Mouse (Mus musculus) limb, embryonic 12.5 days (tissue): ENCODE results near the gene Oprl1. TPM values are rescaled to one million over a fixed set of nuclear protein-coding genes. Genes with fewer than 3 reads are reported as not detected.

Experiments used
- ATAC-seq: fragments of 200-750 bp; cut with Nextera tagmentation; 2 replicates; pipeline ENCODE4 v1.8.0; 2017; ENCODE audit warnings: low read depth, moderate TSS enrichment; ENCODE audit not compliant: insufficient number of reproducible peaks, insufficient read depth, low FRiP score, low TSS enrichment
- H3K27ac ChIP-seq: fragments of 300-500 bp; sonication (generic); 2 replicates; pipeline ENCODE4 v1.5.1; 2016; ENCODE audit warnings: mild to moderate bottlenecking, moderate library complexity
- H3K27me3 ChIP-seq: fragments of 300-500 bp; sonication (generic); 2 replicates; pipeline ENCODE4 v1.6.1; 2016; ENCODE audit warnings: mild to moderate bottlenecking, moderate library complexity
- H3K36me3 ChIP-seq: fragments of 300-500 bp; sonication (generic); 2 replicates; pipeline ENCODE4 v1.6.1; 2016; ENCODE audit warnings: mild to moderate bottlenecking, moderate library complexity
- H3K4me1 ChIP-seq: fragments of 300-500 bp; sonication (generic); replicated peaks from 2 replicates; pipeline ENCODE4 v1.6.1; 2016
- H3K4me2 ChIP-seq: fragments of 300-500 bp; sonication (generic); 2 replicates; pipeline ENCODE4 v1.6.1; 2016; ENCODE audit warnings: mild to moderate bottlenecking, moderate library complexity
- H3K4me3 ChIP-seq: fragments of 300-500 bp; sonication (generic); replicated peaks from 2 replicates; pipeline ENCODE4 v1.5.1; 2016; ENCODE audit warnings: mild to moderate bottlenecking
- H3K9ac ChIP-seq: fragments of 300-500 bp; sonication (generic); replicated peaks from 2 replicates; pipeline ENCODE4 v1.6.1; 2016; ENCODE audit warnings: mild to moderate bottlenecking, moderate library complexity
- H3K9me3 ChIP-seq: fragments of 300-500 bp; sonication (generic); 2 replicates; pipeline ENCODE4 v1.6.1; 2016; ENCODE audit warnings: mild to moderate bottlenecking, moderate library complexity
- WGBS: fragments of 180-500 bp; shearing (Covaris S2); methylation state at CpG from one replicate; pipeline ENCODE4 v1.1.7; 2016; 5-methylcytosine and 5-hydroxymethylcytosine counted together
- polyA plus RNA-seq: library from polyadenylated mRNA; unstranded; fragments of >200 nt; fragmentation: Nextera tagmentation; extraction: Ambion mirVana; gene quantifications from 2 replicates; pipeline ENCODE4 v1.2.1, GENCODE M21; 2016

Oprl1 gene
- polyA plus RNA-seq, 1 experiment from 2014 or later, result 0.90 TPM

DNA sequence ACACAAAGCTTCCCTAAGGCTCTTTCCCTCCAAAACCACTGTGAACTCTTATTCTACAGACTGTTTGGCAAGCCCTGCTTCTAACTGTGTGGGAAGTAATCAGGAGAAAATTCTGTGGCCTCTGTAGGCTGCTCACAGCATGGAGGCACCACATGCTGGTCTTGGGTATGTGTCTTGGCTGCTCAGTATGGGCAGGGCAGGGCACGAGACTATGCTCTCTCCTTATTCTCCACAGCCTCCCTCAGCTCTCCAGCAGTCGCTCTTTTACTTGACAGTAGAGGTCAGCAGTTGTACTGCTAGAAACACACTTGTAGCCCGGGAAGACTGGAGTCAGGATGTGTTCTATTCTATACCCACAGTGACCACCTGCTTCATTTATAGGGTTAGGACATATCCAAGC is 5.2 kb downstream of the Oprl1 start:
- 0 out of 2 replicates have a peak, but pooled peaks cover under 1% of the 10 kb centered on the region for H3K4me1 ChIP-seq

DNA sequence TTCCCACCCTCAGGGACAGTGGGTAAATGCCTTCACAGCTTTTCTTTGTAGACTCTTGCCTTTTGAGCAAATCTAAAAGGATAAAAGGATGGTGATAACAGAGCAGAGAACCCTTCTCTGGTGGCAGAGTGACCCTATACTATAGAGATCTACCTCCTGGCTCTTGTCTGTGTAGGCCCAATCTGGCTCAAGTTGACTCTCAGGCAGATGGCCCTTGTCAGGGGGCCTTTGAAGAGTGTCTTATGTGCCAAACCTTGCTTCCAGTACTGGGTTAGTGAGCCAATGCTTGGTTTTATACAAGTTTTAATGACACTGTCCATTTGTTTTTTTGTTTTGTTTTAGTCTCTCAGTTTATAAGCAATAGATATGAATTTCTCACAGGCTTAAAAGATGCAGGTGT is 6.4 kb downstream of the Oprl1 start:
- Histone ChIP-seq H3K4me3 (no peak overlapping the region), H3K4me1 (no peaks in the 10 kb centered on the region), H3K36me3 (no peaks in the 10 kb centered on the region), H3K4me2 (no peak overlapping the region), H3K9me3 (no peaks in the 10 kb centered on the region), H3K9ac (no peak overlapping the region), H3K27ac (no peak overlapping the region), H3K27me3 (no peaks in the 10 kb centered on the region)
- ATAC-seq, result no peak

More for the DNA sequence above, 5.2 kb downstream of the Oprl1 start:
- Histone ChIP-seq H3K27me3 (no peaks in the 10 kb centered on the region), H3K9ac (no peak overlapping the region), H3K4me2 (no peak overlapping the region), H3K4me3 (no peak overlapping the region), H3K27ac (no peak overlapping the region), H3K36me3 (no peaks in the 10 kb centered on the region), H3K9me3 (no peaks in the 10 kb centered on the region)
- no peak for ATAC-seq
- whole genome bisulfite sequencing, result 29% methylated on average over 3 of the region's 3 CpGs

DNA sequence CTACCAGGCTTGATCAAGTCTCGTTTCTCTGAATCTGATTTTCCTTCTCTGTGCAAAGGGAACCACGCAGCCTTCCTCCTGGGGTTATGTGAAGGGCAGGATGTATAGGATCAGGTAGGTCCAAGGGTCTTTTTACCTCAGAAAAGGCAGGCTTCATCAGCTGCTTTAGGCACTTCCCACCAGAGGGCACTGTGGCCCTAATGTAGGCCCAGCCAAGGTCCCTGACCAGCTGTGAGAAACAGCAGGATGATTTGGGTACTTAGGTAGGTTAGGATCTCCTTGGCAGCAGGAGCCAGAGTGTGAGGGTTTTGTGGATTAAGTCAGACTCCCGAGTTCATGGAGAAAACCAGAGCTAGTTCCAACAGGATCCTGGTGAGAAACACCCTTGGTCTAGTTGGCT is 7.4 kb downstream of the Oprl1 start:
- no peak overlapping the region for H3K4me2 ChIP-seq
- H3K36me3 ChIP-seq, result no peaks in the 10 kb centered on the region
- ATAC-seq, result 0 out of 2 replicates have a peak, but pooled peaks have one; percentile 33
- no peak overlapping the region for H3K27ac ChIP-seq
- 15% methylated on average over 3 of the region's 3 CpGs for WGBS
- H3K9me3 ChIP-seq, result no peaks in the 10 kb centered on the region
- H3K9ac ChIP-seq, result no peak overlapping the region
- no peaks in the 10 kb centered on the region for H3K27me3 ChIP-seq
- no peak overlapping the region for H3K4me3 ChIP-seq
- no peaks in the 10 kb centered on the region for H3K4me1 ChIP-seq

DNA sequence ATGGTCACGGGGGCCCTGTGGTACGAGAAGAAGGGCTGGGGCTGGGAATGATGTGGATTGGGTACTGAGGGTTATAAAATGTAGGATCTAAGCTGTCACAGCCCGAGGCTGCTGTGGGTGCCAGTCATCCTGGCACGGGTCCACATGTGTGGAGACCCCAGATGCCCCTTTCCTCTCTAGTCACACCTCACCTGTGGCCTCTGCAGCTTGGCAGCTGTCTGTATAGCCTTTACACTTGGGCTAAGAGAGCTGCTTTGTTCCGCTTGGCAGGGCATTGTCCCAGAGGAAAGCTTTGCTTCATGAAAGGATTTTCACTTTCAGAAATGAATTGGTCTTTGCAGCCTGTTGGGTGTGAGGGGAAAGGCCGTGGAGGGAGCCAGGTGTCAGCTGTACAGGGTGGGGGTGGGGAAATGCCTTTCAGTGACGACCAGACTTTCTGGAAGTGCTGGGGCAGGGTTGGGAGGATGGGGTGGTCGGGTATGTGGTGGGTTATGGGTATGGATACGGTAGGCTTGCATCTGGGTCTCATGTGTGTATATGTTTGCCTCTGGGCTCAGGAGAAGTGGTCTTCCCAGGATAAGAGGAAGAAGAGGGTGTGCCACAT is 12.9 kb downstream of the Oprl1 start:
- H3K27me3 ChIP-seq, result no peaks in the 10 kb centered on the region
- H3K36me3 ChIP-seq, result no peaks in the 10 kb centered on the region
- H3K4me2 ChIP-seq, result no peak overlapping the region
- no peaks in the 10 kb centered on the region for H3K9me3 ChIP-seq
- H3K27ac ChIP-seq, result no peak overlapping the region
- peaks cover 9% of the 10 kb centered on the region; the same call in 1 of the 2 replicates for H3K4me1 ChIP-seq
- H3K4me3 ChIP-seq, result no peak overlapping the region
- H3K9ac ChIP-seq, result no peak overlapping the region
- ATAC-seq, result no peak
- 44% methylated on average over 9 of the region's 9 CpGs for WGBS

DNA sequence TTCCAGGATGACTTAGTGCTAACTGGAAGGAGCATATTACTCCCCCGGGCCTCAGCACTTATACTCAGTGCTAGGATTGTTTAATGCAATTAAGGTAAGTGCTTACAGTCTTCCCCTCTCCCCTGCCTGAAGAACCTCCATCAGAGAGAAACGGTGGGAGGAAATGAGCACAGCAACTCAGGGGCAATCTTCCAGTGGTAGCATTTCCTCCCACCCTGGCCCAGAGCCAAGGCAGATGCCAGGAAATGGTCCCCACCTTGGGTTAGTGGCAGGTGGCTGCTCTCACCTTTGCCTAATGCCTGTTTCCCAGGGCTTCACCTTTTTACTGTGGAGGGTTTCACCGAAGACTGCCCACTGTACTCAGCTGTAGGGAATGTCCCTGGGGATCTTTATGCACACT is 15.2 kb downstream of the Oprl1 start:
- H3K4me1 ChIP-seq, result peaks cover 9% of the 10 kb centered on the region; the same call in 1 of the 2 replicates
- H3K36me3 ChIP-seq, result no peaks in the 10 kb centered on the region
- H3K4me3 ChIP-seq, result no peak overlapping the region
- H3K9me3 ChIP-seq, result no peaks in the 10 kb centered on the region
- no peak overlapping the region for H3K4me2 ChIP-seq
- ATAC-seq, result no peak
- no peak overlapping the region for H3K27ac ChIP-seq
- H3K9ac ChIP-seq, result no peak overlapping the region
- H3K27me3 ChIP-seq, result no peaks in the 10 kb centered on the region
- WGBS, result 53% methylated on average over 3 of the region's 3 CpGs

DNA sequence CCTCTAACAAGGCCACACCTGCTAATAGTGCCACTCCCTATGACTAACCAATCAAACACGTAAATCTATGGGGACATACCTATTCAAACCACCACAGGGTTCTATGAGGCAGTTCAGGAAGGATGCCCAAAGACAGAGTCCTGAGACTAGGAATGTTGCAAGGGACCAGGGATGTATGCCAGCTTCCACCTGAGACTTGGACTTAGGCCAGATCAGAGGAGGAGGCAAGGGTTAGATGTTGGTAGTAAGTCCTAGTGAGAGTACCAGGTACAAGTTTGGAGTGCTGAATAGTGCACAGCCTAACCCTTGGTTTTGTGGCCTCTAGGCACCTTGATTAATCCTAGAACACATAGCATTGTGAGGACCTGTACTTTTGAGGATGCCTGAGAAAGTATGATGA is 37.8 kb downstream of the Oprl1 start:
- no peak overlapping the region for H3K27ac ChIP-seq
- no peaks in the 10 kb centered on the region for H3K4me1 ChIP-seq
- no peaks in the 10 kb centered on the region for H3K27me3 ChIP-seq
- ATAC-seq, result no peak
- WGBS, result 80% methylated on average over 1 of the region's 1 CpGs
- H3K9ac ChIP-seq, result no peak overlapping the region
- no peak overlapping the region for H3K4me2 ChIP-seq
- no peak overlapping the region for H3K4me3 ChIP-seq
- no peaks in the 10 kb centered on the region for H3K9me3 ChIP-seq
- no peaks in the 10 kb centered on the region for H3K36me3 ChIP-seq

DNA sequence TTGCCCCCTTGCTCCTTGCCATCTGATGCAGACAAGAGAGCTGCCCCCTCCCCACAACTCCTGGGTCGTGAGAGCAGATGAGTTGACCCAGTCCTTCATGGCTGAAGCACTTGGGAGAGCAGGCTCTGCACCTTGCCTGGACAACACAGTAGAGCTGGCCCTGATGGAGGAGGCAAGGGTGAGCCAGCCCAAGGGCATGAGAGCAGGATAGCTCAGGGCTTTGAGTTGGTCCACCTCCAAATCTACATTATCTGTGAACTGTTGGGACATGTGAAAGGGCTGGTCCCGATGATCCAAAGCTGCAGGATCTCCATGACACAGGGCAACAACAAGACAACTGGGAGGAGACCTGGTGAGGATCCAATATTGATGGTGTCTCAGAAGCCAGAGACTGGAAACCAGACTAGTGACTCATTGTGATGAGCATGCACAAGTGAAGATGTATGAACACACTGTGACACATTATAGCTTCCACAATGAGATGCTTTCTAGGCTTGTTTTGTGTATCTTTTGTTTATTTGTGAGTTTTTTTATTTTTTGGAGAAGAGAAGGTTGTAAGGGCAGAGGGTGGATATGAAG is 43.4 kb downstream of the Oprl1 start:
- H3K9me3 ChIP-seq, result no peaks in the 10 kb centered on the region
- H3K36me3 ChIP-seq, result no peaks in the 10 kb centered on the region
- H3K27me3 ChIP-seq, result 0 out of 2 replicates have a peak, but pooled peaks cover 6% of the 10 kb centered on the region
- H3K9ac ChIP-seq, result no peak overlapping the region
- no peaks in the 10 kb centered on the region for H3K4me1 ChIP-seq
- no peak overlapping the region for H3K4me3 ChIP-seq
- 72% methylated on average over 2 of the region's 2 CpGs for WGBS
- no peak for ATAC-seq
- H3K4me2 ChIP-seq, result no peak overlapping the region
- H3K27ac ChIP-seq, result no peak overlapping the region

DNA sequence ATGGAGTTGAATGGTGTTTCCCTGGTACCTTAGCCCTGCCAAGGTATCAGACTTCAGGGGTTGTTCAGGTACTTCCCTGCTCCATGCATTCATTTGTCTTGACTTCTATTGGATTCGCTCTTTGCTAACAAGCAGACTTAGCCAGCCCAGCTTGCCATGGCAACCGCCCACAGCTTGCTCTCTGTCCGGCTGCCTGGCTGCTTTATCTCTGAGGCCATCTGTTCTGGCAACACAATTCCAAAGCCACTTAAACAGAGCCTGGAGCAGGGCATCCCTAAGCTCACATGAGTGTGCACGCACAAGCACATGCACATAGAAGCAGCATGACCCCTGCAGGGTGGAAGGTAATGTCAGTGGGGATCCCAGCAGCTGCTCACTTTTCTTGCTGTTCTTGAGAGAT is 44.2 kb downstream of the Oprl1 start:
- H3K9ac ChIP-seq, result no peak overlapping the region
- ATAC-seq, result no peak
- H3K4me2 ChIP-seq, result no peak overlapping the region
- no peaks in the 10 kb centered on the region for H3K36me3 ChIP-seq
- H3K4me3 ChIP-seq, result no peak overlapping the region
- H3K27ac ChIP-seq, result no peak overlapping the region
- peaks cover 12% of the 10 kb centered on the region; the same call in 1 of the 2 replicates for H3K27me3 ChIP-seq
- no peaks in the 10 kb centered on the region for H3K9me3 ChIP-seq
- WGBS, result 51% methylated on average over 4 of the region's 4 CpGs
- H3K4me1 ChIP-seq, result no peaks in the 10 kb centered on the region; the same call in 1 of the 2 replicates

DNA sequence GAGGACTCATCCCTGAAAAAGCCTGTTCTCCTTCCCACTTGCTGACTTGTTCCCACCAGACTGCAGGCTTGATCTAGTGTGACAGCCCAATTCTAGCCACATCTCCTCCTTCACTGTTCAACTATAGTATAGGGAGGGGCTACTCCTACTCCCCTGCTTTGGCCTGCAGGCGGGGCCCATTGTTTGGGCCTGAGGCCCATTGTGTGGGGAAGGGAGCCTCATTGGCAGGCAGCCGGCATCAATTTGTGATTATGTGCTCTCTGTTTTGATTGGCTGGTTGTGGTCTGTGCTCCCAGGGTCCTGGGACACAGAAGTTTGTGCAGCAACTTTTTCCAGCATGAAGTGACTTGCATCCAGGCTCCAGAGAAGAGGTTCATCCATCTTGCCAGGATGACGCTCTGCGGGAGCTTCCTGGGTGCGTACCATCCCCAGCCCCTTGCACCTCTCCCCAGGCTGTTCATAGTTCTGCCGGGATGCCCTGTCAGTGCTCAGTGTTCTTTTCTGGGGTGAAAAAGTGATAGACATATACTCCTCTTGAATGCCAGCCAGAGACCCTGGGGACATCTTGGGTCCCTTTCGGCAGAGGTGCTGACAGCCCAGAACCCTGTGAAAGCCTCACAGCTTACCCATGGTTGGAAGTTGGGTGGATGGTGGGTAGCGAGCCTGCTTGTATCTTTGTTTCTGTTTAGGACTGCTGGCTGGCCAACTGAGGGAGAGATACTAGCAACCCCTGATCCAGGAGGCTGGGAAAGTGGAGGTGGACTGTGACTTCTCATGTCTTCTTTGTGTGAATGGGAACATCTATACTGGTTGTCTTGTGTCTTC is 48.4 kb downstream of the Oprl1 start, which contains the start of gene Myt1:
Myt1 (plus strand) TSS at position 327 of the 825 bp plus-strand sequence.
- 55% methylated on average over 8 of the region's 8 CpGs for WGBS
- Histone ChIP-seq H3K9ac (no peak within 1 kb of the TSS), H3K4me2 (no peak within 1 kb of the TSS), H3K27me3 (peaks cover 18% of the 10 kb centered on the region; the same call in 1 of the 2 replicates), H3K4me3 (no peak within 1 kb of the TSS), H3K36me3 (no peaks in the 10 kb centered on the region), H3K4me1 (no peaks in the 10 kb centered on the region; the same call in 1 of the 2 replicates), H3K27ac (no peak within 1 kb of the TSS), H3K9me3 (no peaks in the 10 kb centered on the region)
- no peak for ATAC-seq

DNA sequence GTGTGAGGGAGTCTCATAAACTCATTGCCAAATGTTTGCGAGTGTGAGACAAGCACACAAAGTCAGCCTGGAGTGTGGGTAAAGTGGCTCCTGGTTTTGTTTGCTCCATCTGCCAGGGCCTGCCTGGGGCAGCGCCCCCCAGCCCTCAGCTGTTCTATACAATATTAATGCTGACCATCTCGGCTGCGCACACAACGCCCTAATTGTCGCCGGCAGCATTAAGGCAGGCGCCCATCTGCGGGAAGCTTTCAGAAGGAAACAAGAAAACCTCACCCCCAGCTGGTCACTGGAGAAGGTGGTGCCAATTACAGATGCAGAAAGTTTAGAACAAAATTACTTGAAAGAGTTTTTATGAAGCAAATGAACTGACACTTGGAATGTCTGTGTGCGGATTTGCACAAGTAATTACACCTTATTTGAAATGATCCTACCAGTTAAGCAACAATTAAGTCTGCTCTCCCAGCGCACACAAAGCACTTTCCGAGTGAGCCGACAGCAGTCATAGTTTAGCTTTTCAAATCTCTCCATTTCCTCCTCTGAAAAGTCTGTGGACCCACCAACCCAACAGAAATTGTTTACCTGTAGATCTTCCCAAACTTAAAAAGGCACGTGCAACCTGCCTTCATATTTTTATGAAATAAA is 49.2 kb downstream of the Oprl1 start:
- H3K4me1 ChIP-seq, result no peaks in the 10 kb centered on the region; the same call in 1 of the 2 replicates
- no peak overlapping the region for H3K27ac ChIP-seq
- no peak for ATAC-seq
- peaks cover 18% of the 10 kb centered on the region; the same call in 1 of the 2 replicates for H3K27me3 ChIP-seq
- no peak overlapping the region for H3K4me3 ChIP-seq
- no peak overlapping the region for H3K9ac ChIP-seq
- no peaks in the 10 kb centered on the region for H3K9me3 ChIP-seq
- H3K36me3 ChIP-seq, result no peaks in the 10 kb centered on the region
- WGBS, result 29% methylated on average over 14 of the region's 14 CpGs
- H3K4me2 ChIP-seq, result no peak overlapping the region

DNA sequence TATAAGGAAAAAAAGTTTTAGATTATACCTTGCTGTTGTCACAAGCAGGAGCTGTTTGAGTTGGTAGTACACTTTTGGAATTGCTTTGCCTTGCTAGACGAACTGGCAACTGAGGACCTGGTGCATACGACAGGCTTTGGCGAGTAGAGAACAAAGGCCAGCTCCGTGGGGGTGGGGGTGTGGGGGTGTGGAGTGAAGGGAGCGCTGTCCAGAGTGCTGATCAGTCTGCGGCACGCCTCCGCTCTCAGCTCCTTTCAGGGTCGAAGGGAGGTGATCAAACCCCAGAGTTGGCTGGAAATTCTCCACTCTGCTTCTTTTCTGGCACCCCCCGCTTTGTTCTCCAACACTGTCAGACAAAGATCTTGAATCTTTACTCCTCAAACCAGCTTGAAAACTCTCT is 49.8 kb downstream of the Oprl1 start:
- H3K4me1 ChIP-seq, result no peaks in the 10 kb centered on the region; the same call in 1 of the 2 replicates
- H3K9me3 ChIP-seq, result no peaks in the 10 kb centered on the region
- no peak overlapping the region for H3K4me2 ChIP-seq
- H3K27me3 ChIP-seq, result peaks cover 18% of the 10 kb centered on the region; the same call in 1 of the 2 replicates
- no peaks in the 10 kb centered on the region for H3K36me3 ChIP-seq
- ATAC-seq, result no peak
- WGBS, result 4% methylated on average over 10 of the region's 10 CpGs
- no peak overlapping the region for H3K4me3 ChIP-seq
- H3K27ac ChIP-seq, result no peak overlapping the region
- no peak overlapping the region for H3K9ac ChIP-seq
